Mouse (Mus musculus): ENCODE data around the gene AC124108.1.

GRCm38 (mm10) chr1:132145973-132146685, 45.1 kb upstream of the AC124108.1 start:
- no peak for TF ChIP-seq POLR2A (IDR thresholded peaks at IDR 0.05; ENCODE audit: extremely low read depth, insufficient read depth, low read length)
- no peak for TF ChIP-seq CTCF (IDR thresholded peaks at IDR 0.05; ENCODE audit: low read depth, low read length)

Measured in liver, adult 2 months (tissue).